Mouse (Mus musculus) forelimb bud, embryonic 11.5 days (tissue): ENCODE results near the gene Trim44.

ENCODE experiments used
- DNase-seq: peaks from one replicate; pipeline ENCODE4 v3.0.0-alpha.2; 2012; ENCODE audit warnings: low read depth, low spot score

Trim44 gene

GRCm38 (mm10) chr2:102407363-102408184 lies at the start of gene Trim44:
Gene Trim44, minus strand, starts transcription at chr2:102407828.
- peak; percentile 38 for DNase-seq

GRCm38 (mm10) chr2:102455126-102455525 lies 47.5 kb upstream of the Trim44 start:
- DNase-seq: no peak

GRCm38 (mm10) chr2:102453447-102453846 lies 45.8 kb upstream of the Trim44 start:
- peak; percentile 35 for DNase-seq

GRCm38 (mm10) chr2:102451671-102452549 lies 44.3 kb upstream of the Trim44 start, which contains the start of gene Fjx1:
Gene Fjx1, minus strand, starts transcription at chr2:102452499.
- DNase-seq: peak; percentile 82

GRCm38 (mm10) chr2:102450761-102451670 lies 43.4 kb upstream of the Trim44 start:
- peak; percentile 35 for DNase-seq

DNA sequence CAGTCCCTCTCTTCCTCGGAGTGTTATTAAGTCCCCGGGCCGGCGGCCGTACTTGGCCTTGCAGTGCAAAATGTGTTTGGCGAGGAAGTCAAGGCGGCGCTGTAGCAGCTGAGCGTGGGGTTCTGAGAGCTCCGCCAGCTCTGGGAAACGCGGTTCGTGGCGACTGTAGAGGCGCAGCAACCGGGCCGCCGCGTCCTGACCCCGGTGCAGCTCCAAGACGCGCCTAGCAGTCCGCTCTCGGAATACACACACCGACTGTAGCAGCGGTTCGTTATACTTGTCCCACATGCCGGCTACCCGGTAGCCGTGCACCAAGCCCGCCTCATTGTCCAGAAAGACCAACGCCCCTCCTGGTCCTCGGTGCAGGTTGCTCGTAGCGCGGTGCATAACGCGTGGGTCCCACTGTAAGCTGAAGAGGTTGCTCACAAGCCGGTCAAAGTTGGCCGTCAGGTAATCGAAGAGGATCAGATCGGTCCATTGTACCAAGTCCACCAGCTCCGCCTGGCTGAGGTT lies 42.7 kb upstream of the Trim44 start:
- peak; percentile 41 for DNase-seq

DNA sequence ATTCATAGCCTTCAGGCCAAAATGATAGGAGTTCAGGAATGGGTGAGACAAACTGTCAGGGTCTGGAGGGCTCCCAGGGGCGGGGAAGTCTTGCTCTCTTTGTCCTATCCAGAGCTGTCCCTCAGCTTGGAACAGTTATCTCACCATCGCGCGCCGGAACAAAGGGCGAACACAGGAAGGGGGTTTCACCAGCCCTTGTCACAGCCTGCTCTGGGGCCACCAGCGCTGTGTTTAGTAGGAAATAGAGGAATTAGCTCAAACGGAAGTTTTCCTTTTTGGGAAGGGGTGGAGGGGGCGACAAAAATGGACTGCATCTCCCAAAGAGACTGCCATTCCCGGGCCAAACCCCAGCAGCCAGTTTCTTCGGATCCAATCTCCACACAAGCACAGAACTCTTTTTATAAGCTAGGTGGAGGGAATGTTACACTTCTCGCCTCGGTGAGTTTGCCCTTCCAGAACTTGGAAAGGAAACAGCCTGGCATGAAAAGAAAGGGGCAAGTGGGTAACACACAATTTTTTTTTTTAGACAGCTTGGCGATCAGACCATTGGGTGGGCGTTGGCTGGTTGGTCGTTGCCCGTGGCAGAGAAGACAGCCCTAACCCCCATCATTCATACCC lies 42.1 kb upstream of the Trim44 start:
- DNase-seq: peak; percentile 41

- DNase-seq: peak; percentile 24
Observed at GRCm38 (mm10) chr2:102449056-102449455, 41.4 kb upstream of the Trim44 start.

GRCm38 (mm10) chr2:102447831-102448230 lies 40.2 kb upstream of the Trim44 start:
- DNase-seq: peak; percentile 55

- DNase-seq: no peak
Observed at GRCm38 (mm10) chr2:102446851-102447250, 39.2 kb upstream of the Trim44 start.

GRCm38 (mm10) chr2:102437357-102438030 lies 29.9 kb upstream of the Trim44 start:
- no peak for DNase-seq

DNA sequence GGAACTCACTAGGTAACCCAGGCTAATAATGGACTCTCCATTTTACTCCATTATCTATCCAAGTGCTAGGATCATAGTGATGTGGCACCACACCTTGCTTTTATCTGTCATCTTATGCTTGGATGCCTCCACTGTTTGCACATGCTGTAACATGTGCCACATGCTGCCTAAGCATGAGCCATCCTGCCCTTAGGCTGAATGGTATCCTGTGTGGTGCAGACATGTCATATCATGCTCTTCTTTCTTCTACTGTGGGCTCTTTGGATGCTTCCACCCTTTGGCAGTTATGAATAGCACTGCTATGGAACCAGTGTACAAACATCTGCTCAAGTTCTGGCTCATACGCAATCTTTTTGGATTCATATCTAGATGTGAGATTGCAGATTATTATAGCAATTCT lies 26.3 kb upstream of the Trim44 start:
- DNase-seq: peak; percentile 17

DNA sequence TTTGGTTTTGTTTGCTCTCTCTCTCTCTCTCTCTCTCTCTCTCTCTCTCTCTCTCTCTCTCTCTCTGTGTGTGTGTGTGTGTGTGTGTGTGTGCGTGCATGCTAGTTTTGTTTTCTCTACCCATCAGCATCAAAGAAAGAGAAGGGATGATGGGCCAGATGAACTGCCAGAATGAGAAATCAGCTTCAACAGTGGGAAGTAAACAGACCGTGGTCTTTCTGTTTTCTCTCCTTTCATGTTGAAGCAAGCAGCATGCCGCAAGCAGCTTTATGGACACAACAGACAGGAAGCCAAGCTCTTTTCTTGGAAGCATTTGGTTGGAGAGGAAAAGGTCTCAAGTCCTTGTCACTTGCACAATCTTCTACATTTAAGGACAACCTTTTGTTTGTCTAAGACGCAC lies 23.5 kb upstream of the Trim44 start:
- DNase-seq: no peak

- no peak for DNase-seq
Observed at GRCm38 (mm10) chr2:102427974-102428373, 20.3 kb upstream of the Trim44 start.

DNA sequence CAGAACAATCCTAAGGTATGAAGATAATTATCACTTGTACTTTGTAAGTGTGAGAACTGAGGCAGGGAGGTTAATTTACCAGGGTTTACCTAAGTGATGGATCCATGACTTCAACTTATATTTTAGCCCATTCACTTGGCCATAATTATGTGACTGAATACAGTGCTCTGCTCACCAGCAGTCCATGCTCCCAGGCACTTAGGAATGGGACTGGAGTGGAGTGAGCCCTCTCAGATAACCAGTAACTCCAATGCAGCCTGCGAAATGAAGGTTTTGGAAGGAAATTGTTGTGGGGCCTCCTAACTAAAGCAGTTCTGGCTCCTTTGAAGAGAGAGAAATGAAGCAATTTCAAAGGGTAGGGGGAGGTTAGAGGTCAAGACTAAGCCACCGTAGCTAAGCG lies 18.8 kb upstream of the Trim44 start:
- DNase-seq: no peak

GRCm38 (mm10) chr2:102416149-102416743 lies 8.6 kb upstream of the Trim44 start:
- no peak for DNase-seq

- DNase-seq: no peak
Observed at GRCm38 (mm10) chr2:102412738-102413137, 5.1 kb upstream of the Trim44 start.

DNA sequence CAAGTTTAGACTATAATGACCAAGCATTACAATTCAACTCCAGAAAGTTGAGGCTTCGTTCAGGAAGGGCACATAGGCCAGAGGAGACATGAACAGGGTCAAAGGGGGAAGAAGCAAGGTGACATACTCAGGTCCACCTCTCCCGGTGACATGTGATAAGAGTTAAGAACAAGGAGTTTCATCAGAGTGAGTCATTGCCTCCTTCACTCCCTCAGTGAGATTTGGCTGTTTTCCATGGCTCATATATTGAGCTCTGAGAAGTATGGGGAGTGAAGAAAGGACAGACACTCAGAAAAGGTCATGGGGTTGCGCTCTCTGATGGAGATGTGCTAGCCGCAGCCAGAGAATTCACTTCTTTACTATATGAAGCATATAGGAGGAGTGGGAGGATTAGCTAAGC lies 3.0 kb upstream of the Trim44 start:
- no peak for DNase-seq

GRCm38 (mm10) chr2:102409741-102410140 lies 2.1 kb upstream of the Trim44 start:
- no peak for DNase-seq
